Mouse (Mus musculus): ENCODE data around the gene Synpo2. TPM values are rescaled to one million over a fixed set of nuclear protein-coding genes. Genes with fewer than 3 reads are reported as not detected.

Synpo2 gene
- polyA plus RNA-seq, 1 experiment from 2014 or later, result 5.3 TPM

- no peak for ATAC-seq (ENCODE audit: insufficient number of reproducible peaks, insufficient read depth, low FRiP score, low TSS enrichment, low read depth)
Measured at GRCm38 (mm10) chr3:123179041-123179440, 56.9 kb downstream of the Synpo2 start.

GRCm38 (mm10) chr3:123178420-123178819 is 57.5 kb downstream of the Synpo2 start:
- ATAC-seq (ENCODE audit: insufficient number of reproducible peaks, insufficient read depth, low FRiP score, low TSS enrichment, low read depth), result no peak
- no peaks in the 10 kb centered on the region for H3K36me3 ChIP-seq
- 63% methylated on average over 4 of the region's 4 CpGs for WGBS
- H3K4me1 ChIP-seq (replicated peaks), result peaks cover 39% of the 10 kb centered on the region
- H3K4me3 ChIP-seq (replicated peaks), result no peak overlapping the region
- no peaks in the 10 kb centered on the region for H3K9me3 ChIP-seq
- H3K27me3 ChIP-seq, result no peaks in the 10 kb centered on the region
- no peak overlapping the region for H3K4me2 ChIP-seq
- H3K9ac ChIP-seq (replicated peaks), result no peak overlapping the region
- H3K27ac ChIP-seq, result no peak overlapping the region

More at GRCm38 (mm10) chr3:123179041-123179440, 56.9 kb downstream of the Synpo2 start:
- Histone ChIP-seq H3K4me2 (no peak overlapping the region), H3K4me3 (replicated peaks) (no peak overlapping the region), H3K4me1 (replicated peaks) (peaks cover 37% of the 10 kb centered on the region), H3K27ac (no peak overlapping the region), H3K9ac (replicated peaks) (no peak overlapping the region), H3K9me3 (no peaks in the 10 kb centered on the region), H3K27me3 (no peaks in the 10 kb centered on the region), H3K36me3 (no peaks in the 10 kb centered on the region)
- 74% methylated on average over 5 of the region's 5 CpGs for WGBS

- Histone ChIP-seq H3K4me1 (replicated peaks) (peaks cover 31% of the 10 kb centered on the region), H3K36me3 (no peaks in the 10 kb centered on the region), H3K9me3 (no peaks in the 10 kb centered on the region), H3K4me3 (replicated peaks) (no peak overlapping the region), H3K27ac (peak overlapping the region; percentile 31; the same call in 1 of the 2 replicates), H3K9ac (replicated peaks) (no peak overlapping the region), H3K4me2 (peak overlapping the region; percentile 7; the same call in 1 of the 2 replicates), H3K27me3 (no peaks in the 10 kb centered on the region)
- peak; percentile 73 for ATAC-seq (ENCODE audit: insufficient number of reproducible peaks, insufficient read depth, low FRiP score, low TSS enrichment, low read depth)
- 30% methylated on average over 19 of the region's 19 CpGs for WGBS
Measured at GRCm38 (mm10) chr3:123176366-123177334, 59.3 kb downstream of the Synpo2 start.

GRCm38 (mm10) chr3:123175142-123175541 is 60.8 kb downstream of the Synpo2 start:
- no peaks in the 10 kb centered on the region for H3K36me3 ChIP-seq
- no peak overlapping the region for H3K4me2 ChIP-seq
- no peak for ATAC-seq (ENCODE audit: insufficient number of reproducible peaks, insufficient read depth, low FRiP score, low TSS enrichment, low read depth)
- no peak overlapping the region for H3K9ac ChIP-seq (replicated peaks)
- H3K27me3 ChIP-seq, result no peaks in the 10 kb centered on the region
- peaks cover 31% of the 10 kb centered on the region for H3K4me1 ChIP-seq (replicated peaks)
- H3K9me3 ChIP-seq, result no peaks in the 10 kb centered on the region
- 89% methylated on average over 7 of the region's 7 CpGs for WGBS
- H3K27ac ChIP-seq, result no peak overlapping the region
- H3K4me3 ChIP-seq (replicated peaks), result no peak overlapping the region

GRCm38 (mm10) chr3:123174379-123174697 is 61.6 kb downstream of the Synpo2 start:
- H3K4me1 ChIP-seq (replicated peaks), result peaks cover 30% of the 10 kb centered on the region
- ATAC-seq (ENCODE audit: insufficient number of reproducible peaks, insufficient read depth, low FRiP score, low TSS enrichment, low read depth), result no peak
- no peaks in the 10 kb centered on the region for H3K9me3 ChIP-seq
- peak overlapping the region; percentile 25; the same call in 1 of the 2 replicates for H3K27ac ChIP-seq
- no peak overlapping the region for H3K4me2 ChIP-seq
- no peaks in the 10 kb centered on the region for H3K27me3 ChIP-seq
- no peak overlapping the region for H3K4me3 ChIP-seq (replicated peaks)
- no peak overlapping the region for H3K9ac ChIP-seq (replicated peaks)
- WGBS, result 81% methylated on average over 8 of the region's 8 CpGs
- no peaks in the 10 kb centered on the region for H3K36me3 ChIP-seq

- Histone ChIP-seq H3K4me3 (replicated peaks) (no peak overlapping the region), H3K27me3 (no peaks in the 10 kb centered on the region), H3K4me2 (no peak overlapping the region), H3K36me3 (no peaks in the 10 kb centered on the region), H3K4me1 (replicated peaks) (peaks cover 29% of the 10 kb centered on the region), H3K27ac (peak overlapping the region; percentile 25; the same call in 1 of the 2 replicates), H3K9ac (replicated peaks) (no peak overlapping the region), H3K9me3 (no peaks in the 10 kb centered on the region)
- WGBS, result 80% methylated on average over 21 of the region's 21 CpGs
- no peak for ATAC-seq (ENCODE audit: insufficient number of reproducible peaks, insufficient read depth, low FRiP score, low TSS enrichment, low read depth)
Measured at GRCm38 (mm10) chr3:123173553-123174378, 62.2 kb downstream of the Synpo2 start.

GRCm38 (mm10) chr3:123172151-123172550 is 63.8 kb downstream of the Synpo2 start:
- no peaks in the 10 kb centered on the region for H3K9me3 ChIP-seq
- peaks cover 3% of the 10 kb centered on the region; the same call in 1 of the 2 replicates for H3K27me3 ChIP-seq
- no peak for ATAC-seq (ENCODE audit: insufficient number of reproducible peaks, insufficient read depth, low FRiP score, low TSS enrichment, low read depth)
- WGBS, result 75% methylated on average over 5 of the region's 5 CpGs
- H3K4me3 ChIP-seq (replicated peaks), result no peak overlapping the region
- no peaks in the 10 kb centered on the region for H3K36me3 ChIP-seq
- H3K27ac ChIP-seq, result no peak overlapping the region
- no peak overlapping the region for H3K9ac ChIP-seq (replicated peaks)
- no peak overlapping the region for H3K4me2 ChIP-seq
- H3K4me1 ChIP-seq (replicated peaks), result peaks cover 29% of the 10 kb centered on the region

- 66% methylated on average over 4 of the region's 4 CpGs for WGBS
- no peaks in the 10 kb centered on the region for H3K9me3 ChIP-seq
- ATAC-seq (ENCODE audit: insufficient number of reproducible peaks, insufficient read depth, low FRiP score, low TSS enrichment, low read depth), result no peak
- H3K27ac ChIP-seq, result no peak overlapping the region; the same call in 1 of the 2 replicates
- H3K9ac ChIP-seq (replicated peaks), result no peak overlapping the region
- no peak overlapping the region for H3K4me3 ChIP-seq (replicated peaks)
- H3K27me3 ChIP-seq, result peaks cover 3% of the 10 kb centered on the region; the same call in 1 of the 2 replicates
- H3K4me1 ChIP-seq (replicated peaks), result peaks cover 25% of the 10 kb centered on the region
- H3K4me2 ChIP-seq, result no peak overlapping the region
- H3K36me3 ChIP-seq, result no peaks in the 10 kb centered on the region
Measured at GRCm38 (mm10) chr3:123169398-123169797, 66.6 kb downstream of the Synpo2 start.

- Histone ChIP-seq H3K4me1 (replicated peaks) (peaks cover 26% of the 10 kb centered on the region), H3K36me3 (no peaks in the 10 kb centered on the region), H3K4me2 (no peak overlapping the region), H3K27ac (no peak overlapping the region), H3K9ac (replicated peaks) (no peak overlapping the region), H3K4me3 (replicated peaks) (no peak overlapping the region), H3K27me3 (peaks cover 3% of the 10 kb centered on the region; the same call in 1 of the 2 replicates), H3K9me3 (no peaks in the 10 kb centered on the region)
- peak; percentile 44; the same call in 1 of the 2 replicates for ATAC-seq (ENCODE audit: insufficient number of reproducible peaks, insufficient read depth, low FRiP score, low TSS enrichment, low read depth)
- WGBS, result 8% methylated on average over 5 of the region's 5 CpGs
Measured at GRCm38 (mm10) chr3:123168815-123169214, 67.1 kb downstream of the Synpo2 start.

GRCm38 (mm10) chr3:123166450-123166849 is 69.5 kb downstream of the Synpo2 start:
- H3K27ac ChIP-seq, result no peak overlapping the region
- peaks cover 3% of the 10 kb centered on the region; the same call in 1 of the 2 replicates for H3K27me3 ChIP-seq
- WGBS, result 57% methylated on average over 5 of the region's 5 CpGs
- no peak overlapping the region for H3K4me2 ChIP-seq
- no peak overlapping the region for H3K9ac ChIP-seq (replicated peaks)
- H3K9me3 ChIP-seq, result no peaks in the 10 kb centered on the region
- H3K36me3 ChIP-seq, result no peaks in the 10 kb centered on the region
- H3K4me3 ChIP-seq (replicated peaks), result no peak overlapping the region
- peaks cover 49% of the 10 kb centered on the region for H3K4me1 ChIP-seq (replicated peaks)
- no peak for ATAC-seq (ENCODE audit: insufficient number of reproducible peaks, insufficient read depth, low FRiP score, low TSS enrichment, low read depth)

GRCm38 (mm10) chr3:123164183-123164582 is 71.8 kb downstream of the Synpo2 start:
- H3K36me3 ChIP-seq, result no peaks in the 10 kb centered on the region
- no peak for ATAC-seq (ENCODE audit: insufficient number of reproducible peaks, insufficient read depth, low FRiP score, low TSS enrichment, low read depth)
- no peak overlapping the region for H3K4me2 ChIP-seq
- H3K9me3 ChIP-seq, result no peaks in the 10 kb centered on the region
- H3K27ac ChIP-seq, result no peak overlapping the region
- no peak overlapping the region for H3K9ac ChIP-seq (replicated peaks)
- H3K4me1 ChIP-seq (replicated peaks), result peaks cover 43% of the 10 kb centered on the region
- H3K4me3 ChIP-seq (replicated peaks), result no peak overlapping the region
- WGBS, result 36% methylated on average over 1 of the region's 1 CpGs
- H3K27me3 ChIP-seq, result peaks cover 3% of the 10 kb centered on the region; the same call in 1 of the 2 replicates
